Mouse (Mus musculus) forelimb bud, embryonic 11.5 days (tissue): ENCODE data around the gene Cdrt4.

ENCODE experiments used
- DNase-seq: peaks from one replicate; pipeline ENCODE4 v3.0.0-alpha.2; 2012; ENCODE audit warnings: low read depth, low spot score

The Cdrt4 gene

DNA sequence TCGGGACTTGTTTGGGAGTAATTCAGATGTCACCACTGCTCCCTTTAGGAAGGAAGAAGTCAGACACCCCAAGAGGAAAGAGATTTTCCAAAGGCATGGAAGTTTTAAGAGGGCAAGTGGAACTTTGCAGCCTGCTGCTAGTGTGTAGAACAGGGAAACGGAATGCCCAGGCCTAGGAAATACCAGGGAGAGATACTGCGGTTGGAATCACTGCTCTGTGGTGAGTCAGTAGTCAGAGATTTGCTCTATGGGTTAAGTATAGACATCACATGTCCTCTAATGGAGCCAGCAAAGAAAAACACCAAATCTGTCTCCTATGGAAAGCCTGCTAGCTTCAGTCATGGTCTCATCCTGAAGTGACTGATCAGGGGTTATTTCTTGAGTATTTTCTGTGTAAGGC is 10.8 kb upstream of the Cdrt4 start:
- DNase-seq, result no peak

DNA sequence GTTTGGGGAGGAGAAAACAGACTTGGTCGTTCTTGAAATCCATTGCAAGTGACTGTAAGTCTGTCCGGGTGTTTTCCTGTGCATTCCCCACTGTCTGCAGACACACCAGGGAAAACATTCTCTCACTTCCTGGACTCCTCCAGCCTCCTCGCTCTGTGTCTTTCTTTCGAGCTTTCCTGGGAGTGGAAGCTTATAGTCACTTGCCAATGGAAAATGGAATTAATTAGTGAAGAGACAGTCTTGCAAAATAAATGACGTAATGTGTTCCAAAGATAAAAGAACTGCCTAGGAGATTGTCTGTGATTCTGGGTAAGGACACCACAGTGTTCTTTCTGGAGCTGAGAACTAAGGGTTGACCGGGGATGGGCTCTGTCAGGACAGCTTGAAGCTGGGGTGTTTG is 7.5 kb upstream of the Cdrt4 start:
- DNase-seq, result no peak

DNA sequence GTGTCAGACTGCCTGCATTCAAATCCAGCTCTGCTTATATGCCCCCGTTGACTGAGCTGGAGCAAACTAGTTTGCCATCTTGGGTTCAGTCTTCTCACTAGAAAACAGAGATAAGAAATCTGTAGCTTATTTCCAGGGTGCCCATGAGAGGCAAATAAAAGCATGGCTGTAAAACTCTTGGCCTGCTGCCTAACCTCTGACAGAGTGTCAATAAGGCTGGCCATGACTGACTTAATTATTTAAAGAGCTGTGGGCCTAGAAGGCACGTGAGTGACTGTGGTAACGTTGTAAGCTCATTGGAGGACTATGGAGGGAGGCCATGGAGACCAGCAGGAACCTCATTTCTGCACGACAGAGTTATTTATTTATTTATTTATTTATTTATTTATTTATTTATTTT is 5.5 kb upstream of the Cdrt4 start:
- peak; percentile 28 for DNase-seq

DNA sequence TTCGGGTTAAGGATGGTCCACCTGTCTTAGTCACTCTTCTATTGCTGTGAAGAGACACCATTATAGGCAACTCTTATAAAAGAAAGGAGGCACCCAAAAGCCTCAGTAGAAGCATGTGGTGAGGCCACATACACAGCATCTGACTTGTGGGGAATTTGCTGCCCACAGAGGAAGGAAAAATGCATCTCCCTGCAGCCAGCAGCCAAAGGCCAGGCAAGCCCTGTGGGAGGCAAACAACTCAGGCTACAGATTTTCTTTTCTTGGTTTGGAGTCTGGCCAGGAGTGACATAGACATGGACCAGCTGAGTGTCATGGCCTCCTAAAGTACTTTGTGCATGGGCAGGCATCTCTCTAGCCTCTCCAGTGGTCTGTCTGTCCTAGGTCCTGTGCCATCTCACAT is 1.4 kb upstream of the Cdrt4 start:
- DNase-seq, result no peak

DNA sequence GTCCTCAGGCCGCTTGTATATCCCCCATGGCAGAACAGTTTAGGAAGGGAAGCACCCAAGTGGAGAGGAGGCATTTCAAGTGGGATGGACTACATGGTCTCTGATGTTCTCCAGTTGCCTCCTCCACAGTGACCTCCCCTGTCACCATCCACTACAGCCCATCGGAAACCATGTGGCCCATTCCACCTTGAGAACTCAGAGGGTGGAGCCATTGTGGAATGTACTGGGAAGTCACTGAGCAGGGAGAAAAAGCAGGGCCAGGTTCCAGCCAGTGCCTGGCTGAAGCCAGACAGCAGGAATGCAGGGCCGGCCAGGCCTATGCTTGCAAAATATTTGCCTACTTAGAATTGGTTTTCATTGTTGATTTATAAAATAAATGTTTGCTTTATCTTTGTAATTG is 3.8 kb downstream of the Cdrt4 start:
- no peak for DNase-seq

DNA sequence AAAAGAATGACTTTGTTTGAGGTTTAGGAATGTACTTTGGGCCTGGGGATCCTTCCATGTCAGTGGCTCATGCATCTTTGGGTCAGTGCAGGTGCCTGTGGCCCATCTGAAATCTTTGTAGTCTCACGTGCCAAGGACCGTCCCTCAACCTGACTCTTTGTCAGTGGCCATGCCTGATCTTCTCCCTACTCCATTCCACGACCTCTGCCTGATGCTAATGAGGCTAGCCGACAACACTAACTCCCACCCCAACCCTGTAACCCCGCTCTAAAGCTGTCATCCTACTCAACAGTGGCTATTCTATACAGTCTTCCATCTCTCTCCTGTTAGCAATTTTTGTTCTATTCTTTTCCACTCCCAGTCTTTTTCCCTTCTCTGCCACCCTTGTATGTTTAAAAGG is 4.2 kb downstream of the Cdrt4 start:
- DNase-seq, result no peak

DNA sequence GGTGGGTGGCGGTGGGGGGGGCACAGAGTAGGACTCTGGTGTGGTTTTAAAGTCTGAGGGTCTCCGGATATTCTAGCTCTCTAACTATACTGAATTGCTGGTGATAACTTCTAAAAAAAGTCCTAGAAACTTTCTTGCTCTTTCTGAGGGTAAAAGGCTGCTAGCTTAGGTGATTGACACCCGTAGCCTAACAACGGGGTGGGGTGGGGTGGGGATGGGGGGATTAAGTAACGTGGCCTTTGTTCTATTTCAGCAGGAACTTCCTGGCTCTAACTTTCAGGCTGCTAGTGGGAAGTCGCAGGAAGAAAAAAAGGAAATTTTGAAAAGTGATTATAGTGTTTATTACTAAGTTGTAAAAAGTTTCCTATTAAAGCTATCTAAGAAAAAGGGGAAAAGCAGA is 4.8 kb downstream of the Cdrt4 start:
- no peak for DNase-seq

DNA sequence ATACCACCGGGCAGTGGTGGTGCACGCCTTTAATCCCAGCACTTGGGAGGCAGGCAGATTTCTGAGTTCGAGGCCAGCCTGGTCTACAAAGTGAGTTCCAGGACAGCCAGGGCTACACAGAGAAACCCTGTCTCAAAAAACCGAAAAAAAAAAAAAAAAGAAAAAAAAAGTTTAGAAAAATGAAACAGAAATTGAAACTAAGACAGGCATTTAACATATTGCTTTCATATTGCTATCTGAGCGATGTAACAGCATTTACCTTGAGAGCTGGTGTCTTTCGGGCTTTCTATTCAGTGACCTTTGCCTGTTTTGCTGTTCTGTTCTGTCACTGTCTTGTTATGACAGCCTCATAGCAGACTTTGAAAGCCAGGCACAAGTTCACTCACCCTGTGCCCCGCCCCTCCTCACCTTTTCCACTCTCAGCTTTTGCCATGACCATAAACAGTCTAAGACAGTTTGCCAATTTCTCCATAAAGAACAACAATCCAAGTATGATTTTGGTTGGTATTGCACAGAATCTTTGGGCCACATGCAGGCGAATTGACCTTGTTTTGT is 6.7 kb downstream of the Cdrt4 start:
- no peak for DNase-seq

DNA sequence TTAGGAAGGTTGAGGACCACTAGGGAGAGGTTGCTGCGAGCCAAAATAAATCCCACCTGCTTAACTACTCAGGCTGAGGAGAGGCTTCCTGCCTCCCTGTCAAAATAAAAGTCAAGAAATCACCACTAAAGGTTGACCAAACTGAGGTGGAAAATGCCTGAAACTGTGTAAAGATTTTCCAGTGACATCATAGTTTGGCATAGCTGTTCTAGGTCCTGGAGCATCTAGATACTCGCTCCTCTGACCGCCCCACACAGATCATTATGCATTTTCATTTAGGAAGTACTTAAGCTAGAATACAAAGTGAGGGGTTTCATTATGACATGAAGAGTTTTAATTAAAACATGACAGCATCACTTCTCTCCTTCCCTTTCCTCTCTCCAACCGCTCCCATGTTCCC is 12.3 kb downstream of the Cdrt4 start:
- DNase-seq, result no peak

DNA sequence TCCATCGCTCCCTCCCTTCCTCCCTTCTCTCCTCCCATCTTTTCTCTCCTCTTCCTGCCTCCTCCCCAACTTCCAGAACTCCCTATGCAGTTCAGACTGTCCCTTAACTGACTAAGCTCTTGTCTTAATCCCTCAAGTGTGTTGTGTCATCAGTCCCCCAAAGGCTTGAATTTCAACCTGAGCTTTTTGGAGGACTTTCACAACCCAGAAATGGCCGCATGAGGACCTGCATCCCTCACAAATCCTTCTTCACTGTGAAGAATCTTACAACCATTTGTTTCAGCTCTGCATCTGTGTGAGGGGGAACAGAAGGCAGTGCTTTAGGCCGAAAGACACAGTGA is 15.4 kb downstream of the Cdrt4 start:
- DNase-seq, result no peak

DNA sequence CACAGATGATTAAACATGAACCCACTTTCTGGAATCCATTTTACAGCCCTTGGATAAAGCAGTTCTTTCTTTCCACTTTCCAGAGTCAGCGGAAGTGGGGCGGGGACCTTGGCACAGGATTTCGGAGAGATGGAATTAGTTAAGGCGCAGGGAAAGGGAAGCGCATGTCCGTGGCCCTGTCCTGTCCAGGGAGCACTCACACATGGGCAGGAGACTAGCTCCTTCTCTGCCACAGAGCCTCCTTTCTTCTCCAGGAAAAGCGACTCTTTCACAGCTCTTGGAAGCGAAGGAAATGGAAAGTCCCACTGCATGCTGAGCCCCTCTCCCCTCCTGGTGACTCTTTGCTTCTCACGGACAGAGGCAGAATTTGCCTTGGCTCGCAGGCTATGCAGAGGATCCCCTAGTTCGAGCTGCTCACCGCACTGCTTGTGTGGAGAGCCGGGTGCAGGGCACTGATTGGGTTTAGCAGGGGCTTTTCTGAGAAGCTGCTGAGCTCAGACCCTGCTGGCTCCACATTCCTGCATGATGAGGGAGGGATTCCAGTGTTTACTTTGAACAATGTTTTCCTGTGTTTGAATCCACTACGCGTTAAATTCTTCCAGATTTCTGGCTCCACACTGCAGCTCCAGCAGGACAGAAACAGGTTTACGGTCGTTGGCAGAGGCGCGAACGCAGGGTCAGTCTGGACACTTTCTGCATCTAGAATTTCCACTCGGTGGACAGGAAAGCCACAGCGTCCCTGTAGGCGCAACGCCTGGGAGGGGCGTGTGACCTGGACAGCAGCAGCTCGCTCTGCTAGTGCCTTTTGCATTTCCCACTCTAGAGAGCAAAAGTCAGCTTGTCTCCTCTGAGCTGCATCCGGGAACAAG is 16.0 kb downstream of the Cdrt4 start:
- peak; percentile 79 for DNase-seq

DNA sequence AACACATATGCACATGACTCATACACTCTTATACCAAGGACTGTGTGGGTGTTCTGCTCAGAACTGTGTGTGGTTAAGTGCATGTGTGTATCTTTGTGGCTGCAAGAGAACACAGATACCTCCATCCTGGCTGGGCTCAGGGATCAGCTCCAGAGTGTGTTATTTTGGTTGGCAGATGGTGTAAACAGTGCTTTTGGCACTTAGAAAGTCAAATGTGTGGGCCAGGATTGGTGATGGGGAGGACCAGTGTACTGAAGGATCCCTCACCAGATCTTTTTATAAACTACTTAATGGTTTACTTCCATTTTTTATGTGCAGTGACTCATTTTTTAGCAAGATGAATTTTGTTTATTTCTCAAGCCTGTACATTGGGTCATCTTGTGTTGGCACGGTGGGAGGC is 26.2 kb downstream of the Cdrt4 start:
- DNase-seq, result no peak

DNA sequence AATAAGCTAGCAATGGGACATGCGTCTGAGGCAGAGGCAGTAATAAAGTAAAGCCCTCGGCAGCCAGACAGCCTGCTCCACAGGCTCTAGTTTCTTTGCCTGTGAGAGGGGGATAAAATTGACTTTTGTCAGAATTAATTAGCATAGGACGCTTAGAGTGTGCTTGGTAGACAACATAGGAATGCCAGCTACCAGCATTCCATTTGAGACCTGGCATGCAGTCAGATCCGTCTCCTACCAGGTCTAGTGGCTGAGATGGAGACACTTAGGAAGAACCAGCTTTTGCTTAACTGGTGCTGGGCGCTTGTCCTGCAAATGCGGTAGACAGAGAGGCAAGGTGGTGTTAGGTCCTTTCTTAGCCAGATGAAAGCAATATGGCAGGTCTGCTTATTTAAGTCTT is 27.9 kb downstream of the Cdrt4 start:
- DNase-seq, result no peak

DNA sequence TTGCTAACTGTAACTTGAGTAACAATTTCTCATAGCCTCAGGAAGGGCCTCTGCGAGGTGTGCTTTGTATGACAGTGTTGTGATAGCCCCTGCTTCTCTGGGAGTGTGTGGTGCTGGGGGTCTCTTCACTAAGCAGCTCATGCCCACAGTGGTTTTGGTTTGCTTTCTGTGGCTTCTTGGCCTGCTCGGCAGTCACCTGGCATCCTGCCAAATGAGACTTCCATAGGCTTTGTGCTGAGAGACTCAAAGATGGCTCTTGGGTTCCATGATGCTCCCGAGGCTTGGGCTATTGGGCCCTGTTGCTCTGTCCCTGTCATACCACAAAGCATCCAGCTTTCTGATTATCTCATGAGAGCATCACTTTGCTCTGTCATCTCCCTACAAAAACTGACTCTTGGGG is 30.7 kb downstream of the Cdrt4 start:
- DNase-seq, result no peak

DNA sequence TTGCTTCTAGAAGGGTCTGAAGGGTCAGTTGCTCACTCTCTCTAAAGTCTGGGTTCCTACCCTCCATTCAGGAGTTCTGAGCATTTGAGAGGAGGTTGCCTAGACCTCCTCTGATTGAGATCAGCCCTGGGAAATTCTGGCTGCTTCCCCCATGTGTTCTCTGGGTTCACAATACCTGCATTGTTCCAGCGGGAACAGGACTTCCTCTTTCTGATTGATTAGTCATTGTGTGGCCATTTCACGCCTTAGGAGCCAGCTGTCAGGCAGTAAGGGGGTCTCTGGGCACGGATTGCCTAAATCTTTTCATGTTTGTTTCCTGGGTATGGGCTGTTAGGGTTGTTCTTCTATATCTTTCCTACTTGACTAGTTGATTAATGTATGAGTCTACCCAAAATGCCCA is 32.8 kb downstream of the Cdrt4 start:
- peak; percentile 65 for DNase-seq

DNA sequence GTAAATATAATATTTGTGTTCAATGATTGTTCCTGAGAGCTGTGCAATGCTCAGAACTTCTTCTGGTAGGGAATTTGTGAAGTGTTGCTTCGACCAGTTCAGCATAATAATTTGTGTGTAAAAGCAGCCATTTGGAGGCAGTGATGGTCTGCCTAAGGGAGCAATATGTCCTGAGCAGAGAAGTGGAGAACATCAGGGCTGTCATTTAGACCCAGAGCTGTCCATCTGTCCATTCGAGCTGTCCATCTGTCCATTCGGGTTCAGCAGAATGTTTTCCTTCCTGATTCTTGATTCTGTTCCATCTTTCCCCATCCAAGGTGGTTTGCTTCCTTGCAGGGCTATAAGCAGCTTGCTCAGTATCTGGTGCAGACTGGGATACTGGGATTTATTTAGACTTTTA is 33.4 kb downstream of the Cdrt4 start:
- DNase-seq, result no peak

DNA sequence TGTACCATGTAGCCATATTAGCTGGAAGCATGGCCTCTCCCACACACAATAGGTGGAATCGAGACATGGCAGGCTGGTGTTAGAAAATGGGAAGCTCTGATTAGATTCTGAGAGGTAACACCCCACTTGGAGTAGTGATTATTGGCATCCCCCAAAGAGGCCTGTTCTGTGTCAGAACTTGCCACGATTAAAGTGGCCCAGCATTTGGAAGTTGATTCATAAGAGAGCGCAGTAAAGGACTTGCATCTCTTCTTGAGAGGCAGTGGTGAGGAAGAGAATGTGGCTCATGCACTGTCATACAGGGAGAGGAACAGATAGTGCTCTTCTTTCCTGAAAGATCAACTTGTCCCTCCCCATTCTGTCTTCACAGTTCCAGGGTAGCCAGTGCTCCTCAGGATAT is 34.1 kb downstream of the Cdrt4 start:
- no peak for DNase-seq

DNA sequence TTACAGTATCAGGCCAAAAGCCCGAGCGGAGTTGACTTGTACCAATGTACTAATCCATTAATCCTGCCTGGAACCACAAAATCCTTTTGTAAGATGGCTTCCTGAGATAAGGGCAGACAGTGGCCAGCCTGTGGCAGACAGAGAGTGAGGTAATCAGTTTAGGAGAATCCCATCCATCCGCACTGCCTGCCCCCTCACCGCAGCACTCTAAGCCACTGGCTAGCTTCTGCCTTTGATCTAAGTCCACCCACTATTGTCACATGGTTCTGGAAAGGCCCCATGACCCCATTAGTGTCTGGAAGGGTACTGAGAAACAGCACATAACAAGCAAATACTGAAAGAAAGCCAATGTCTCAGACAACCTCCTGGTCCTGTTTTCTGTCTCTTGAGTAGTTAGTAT is 35.6 kb downstream of the Cdrt4 start:
- DNase-seq, result no peak

DNA sequence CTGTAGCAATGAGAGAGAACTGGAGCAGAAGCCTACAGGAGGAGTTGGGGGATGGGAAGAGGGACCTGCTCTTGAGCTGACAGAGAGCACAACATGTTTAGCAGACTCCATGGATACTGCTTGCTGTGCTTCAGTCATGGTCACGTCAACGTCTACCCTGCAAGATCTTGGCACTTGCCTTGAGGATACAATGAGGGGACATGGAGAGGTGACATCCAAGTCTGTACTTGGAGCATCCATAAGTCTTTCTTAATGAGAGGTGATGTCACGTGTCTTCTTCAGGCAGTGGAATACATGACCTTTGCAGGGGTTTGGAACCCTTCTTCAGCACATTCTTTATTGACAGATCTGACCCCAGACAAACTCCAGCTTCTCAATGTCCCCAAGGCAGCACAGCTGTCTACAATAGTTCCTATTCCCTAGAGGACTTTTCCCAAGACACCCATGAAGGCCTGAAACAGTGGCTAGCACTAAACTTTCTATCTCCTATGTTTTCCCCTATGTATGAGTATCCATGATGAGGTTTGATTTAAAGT is 39.2 kb downstream of the Cdrt4 start:
- DNase-seq, result no peak

DNA sequence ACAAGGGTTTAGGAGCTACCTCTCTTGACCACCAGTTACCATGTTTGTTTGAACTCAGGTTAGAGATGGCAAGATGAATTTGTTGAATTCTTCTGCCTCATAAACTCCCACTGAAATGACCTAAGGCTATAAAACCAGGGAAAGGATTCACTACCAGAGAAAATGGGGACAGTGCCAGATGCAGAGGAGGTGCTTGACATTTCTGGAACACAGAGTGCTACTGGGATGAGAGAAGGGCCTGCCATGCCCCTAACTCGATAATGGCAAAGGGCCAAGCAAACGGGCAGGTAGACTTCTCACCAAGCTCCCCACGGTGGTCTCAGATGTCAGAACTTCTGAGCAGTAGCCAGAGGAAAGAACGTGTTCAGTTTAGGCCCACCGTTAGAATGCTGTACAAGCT is 39.8 kb downstream of the Cdrt4 start:
- DNase-seq, result no peak

DNA sequence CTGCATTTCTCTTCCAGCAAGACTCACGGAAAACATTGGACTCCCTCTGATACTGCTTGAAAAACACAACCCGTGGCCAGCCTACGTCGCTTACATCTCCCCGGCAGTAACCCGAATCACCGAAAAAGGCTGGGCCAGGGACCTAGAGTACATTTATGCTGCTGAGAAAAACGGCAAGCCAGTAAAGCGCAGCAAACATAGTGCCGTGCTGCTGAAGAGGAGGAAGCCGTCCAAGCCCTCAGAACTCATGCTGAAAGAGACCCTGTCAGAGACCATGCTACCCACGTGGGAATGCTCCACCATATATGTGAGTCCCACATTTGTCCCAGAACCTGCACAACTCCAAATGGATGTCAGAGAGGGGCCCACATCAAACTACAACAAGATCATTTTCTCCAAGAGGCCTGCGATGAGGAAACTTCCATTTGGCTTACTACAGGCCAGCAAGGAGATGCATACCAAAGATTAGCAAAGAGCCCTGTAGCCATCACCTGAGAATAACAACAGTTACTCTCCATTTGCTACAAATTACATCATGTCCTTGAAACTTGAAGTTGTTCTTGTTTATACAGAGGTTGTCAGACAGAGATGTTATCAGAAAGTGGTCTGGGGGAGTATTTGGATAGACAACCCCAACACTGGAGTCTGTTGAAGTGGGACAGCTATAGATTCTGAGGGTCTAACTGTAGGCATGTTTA is 41.7 kb downstream of the Cdrt4 start:
- DNase-seq, result no peak

DNA sequence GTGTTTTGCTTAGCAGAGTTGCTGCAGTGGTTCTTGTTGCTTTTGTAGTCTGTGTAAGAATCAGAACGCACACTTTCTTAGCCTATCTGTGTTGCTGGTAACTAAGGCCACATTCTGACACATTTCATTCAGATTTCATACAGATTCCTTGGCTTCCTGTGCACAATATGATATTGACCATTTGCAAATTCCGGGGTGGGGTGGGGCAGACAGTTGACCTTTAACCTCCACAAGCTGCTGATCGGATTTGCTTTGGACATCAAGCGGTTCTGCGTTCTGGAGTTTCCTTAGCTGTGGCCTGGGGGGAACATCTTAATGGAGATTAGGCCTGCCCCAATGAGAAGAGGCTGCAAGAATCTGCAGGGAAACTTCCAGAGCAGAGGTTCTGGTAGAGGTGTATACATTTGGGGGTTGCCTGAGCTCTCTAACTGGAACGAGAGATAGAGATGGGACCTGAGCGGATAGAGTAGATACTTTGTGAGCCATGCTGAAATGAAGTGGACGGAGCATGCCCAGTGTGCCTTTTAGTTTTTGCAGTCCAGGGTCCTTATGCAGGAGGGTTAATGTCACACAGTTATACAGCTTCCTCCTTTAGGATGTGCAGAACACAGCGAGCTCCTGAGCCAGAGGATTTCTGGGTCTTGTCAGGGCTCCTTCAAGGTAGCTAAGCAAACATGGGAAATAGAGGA is 44.2 kb downstream of the Cdrt4 start:
- DNase-seq, result no peak
